Mouse (Mus musculus): ENCODE measurements around the gene Dnajc4. TPM values are rescaled to one million over a fixed set of nuclear protein-coding genes. Genes with fewer than 3 reads are reported as not detected.
A peak's percentile ranks its signal among the peaks of the same experiment; 100 is the strongest.

Gene Dnajc4
- polyA plus RNA-seq, 1 experiment from 2014 or later, result 24.0 TPM

- Histone ChIP-seq H3K27me3 (no peaks in the 10 kb centered on the region), H3K4me3 (no peak overlapping the region), H3K4me2 (replicated peaks) (0 out of 2 replicates have a peak overlapping the region, but pooled peaks have one; percentile 95), H3K36me3 (no peaks in the 10 kb centered on the region; the same call in 1 of the 2 replicates), H3K27ac (no peak overlapping the region), H3K9me3 (replicated peaks) (no peaks in the 10 kb centered on the region), H3K4me1 (peaks cover 22% of the 10 kb centered on the region), H3K9ac (no peak overlapping the region)
- WGBS, result 89% methylated on average over 5 of the region's 5 CpGs
- ATAC-seq (ENCODE audit: low FRiP score), result no peak
Measured at GRCm38 (mm10) chr19:6949532-6949931, 42.8 kb downstream of the Dnajc4 start.

GRCm38 (mm10) chr19:6948186-6948585, 44.2 kb downstream of the Dnajc4 start:
- H3K4me3 ChIP-seq, result no peak overlapping the region
- ATAC-seq (ENCODE audit: low FRiP score), result no peak
- no peaks in the 10 kb centered on the region; the same call in 1 of the 2 replicates for H3K36me3 ChIP-seq
- no peak overlapping the region for H3K27ac ChIP-seq
- H3K27me3 ChIP-seq, result no peaks in the 10 kb centered on the region
- WGBS, result 77% methylated on average over 4 of the region's 4 CpGs
- no peak overlapping the region for H3K9ac ChIP-seq
- no peaks in the 10 kb centered on the region for H3K9me3 ChIP-seq (replicated peaks)
- H3K4me2 ChIP-seq (replicated peaks), result no peak overlapping the region
- H3K4me1 ChIP-seq, result peaks cover 19% of the 10 kb centered on the region

- H3K27ac ChIP-seq, result no peak overlapping the region
- H3K9me3 ChIP-seq (replicated peaks), result no peaks in the 10 kb centered on the region
- H3K4me3 ChIP-seq, result no peak overlapping the region
- 44% methylated on average over 4 of the region's 4 CpGs for WGBS
- ATAC-seq (ENCODE audit: low FRiP score), result no peak
- no peaks in the 10 kb centered on the region; the same call in 1 of the 2 replicates for H3K36me3 ChIP-seq
- H3K4me2 ChIP-seq (replicated peaks), result no peak overlapping the region
- peaks cover 20% of the 10 kb centered on the region for H3K4me1 ChIP-seq
- no peaks in the 10 kb centered on the region for H3K27me3 ChIP-seq
- H3K9ac ChIP-seq, result no peak overlapping the region
Measured at GRCm38 (mm10) chr19:6947742-6948141, 44.6 kb downstream of the Dnajc4 start.

GRCm38 (mm10) chr19:6943709-6944108, 48.7 kb downstream of the Dnajc4 start:
- Histone ChIP-seq H3K27me3 (no peaks in the 10 kb centered on the region), H3K36me3 (no peaks in the 10 kb centered on the region; the same call in 1 of the 2 replicates), H3K4me2 (replicated peaks) (no peak overlapping the region), H3K27ac (no peak overlapping the region), H3K4me1 (peaks cover 29% of the 10 kb centered on the region), H3K9ac (no peak overlapping the region), H3K4me3 (no peak overlapping the region), H3K9me3 (replicated peaks) (no peaks in the 10 kb centered on the region)
- 92% methylated on average over 6 of the region's 6 CpGs for WGBS
- ATAC-seq (ENCODE audit: low FRiP score), result no peak

GRCm38 (mm10) chr19:6942764-6943163, 49.6 kb downstream of the Dnajc4 start:
- no peaks in the 10 kb centered on the region for H3K9me3 ChIP-seq (replicated peaks)
- H3K36me3 ChIP-seq, result no peaks in the 10 kb centered on the region
- ATAC-seq (ENCODE audit: low FRiP score), result no peak
- peak overlapping the region; percentile 94 for H3K27ac ChIP-seq
- peaks cover 33% of the 10 kb centered on the region for H3K4me1 ChIP-seq
- peak overlapping the region; percentile 99 for H3K4me2 ChIP-seq (replicated peaks)
- peak overlapping the region; percentile 85 for H3K4me3 ChIP-seq
- WGBS, result 30% methylated on average over 5 of the region's 5 CpGs
- H3K27me3 ChIP-seq, result peaks cover 2% of the 10 kb centered on the region; the same call in 1 of the 2 replicates
- H3K9ac ChIP-seq, result peak overlapping the region; percentile 90

GRCm38 (mm10) chr19:6942249-6942691, 50.1 kb downstream of the Dnajc4 start, which contains the start of gene Gpr137:
Gpr137 (minus strand) TSS chr19:6942480.
- Histone ChIP-seq H3K4me1 (peaks cover 33% of the 10 kb centered on the region), H3K9me3 (replicated peaks) (no peaks in the 10 kb centered on the region), H3K27me3 (peaks cover 2% of the 10 kb centered on the region; the same call in 1 of the 2 replicates), H3K36me3 (no peaks in the 10 kb centered on the region), H3K4me2 (replicated peaks) (peak within 1 kb of the TSS; percentile 99), H3K4me3 (peak within 1 kb of the TSS; percentile 85), H3K27ac (peak within 1 kb of the TSS; percentile 94), H3K9ac (peak within 1 kb of the TSS; percentile 90)
- ATAC-seq (ENCODE audit: low FRiP score), result peak; percentile 84
- WGBS, result under 1% methylated on average over 27 of the region's 27 CpGs

DNA sequence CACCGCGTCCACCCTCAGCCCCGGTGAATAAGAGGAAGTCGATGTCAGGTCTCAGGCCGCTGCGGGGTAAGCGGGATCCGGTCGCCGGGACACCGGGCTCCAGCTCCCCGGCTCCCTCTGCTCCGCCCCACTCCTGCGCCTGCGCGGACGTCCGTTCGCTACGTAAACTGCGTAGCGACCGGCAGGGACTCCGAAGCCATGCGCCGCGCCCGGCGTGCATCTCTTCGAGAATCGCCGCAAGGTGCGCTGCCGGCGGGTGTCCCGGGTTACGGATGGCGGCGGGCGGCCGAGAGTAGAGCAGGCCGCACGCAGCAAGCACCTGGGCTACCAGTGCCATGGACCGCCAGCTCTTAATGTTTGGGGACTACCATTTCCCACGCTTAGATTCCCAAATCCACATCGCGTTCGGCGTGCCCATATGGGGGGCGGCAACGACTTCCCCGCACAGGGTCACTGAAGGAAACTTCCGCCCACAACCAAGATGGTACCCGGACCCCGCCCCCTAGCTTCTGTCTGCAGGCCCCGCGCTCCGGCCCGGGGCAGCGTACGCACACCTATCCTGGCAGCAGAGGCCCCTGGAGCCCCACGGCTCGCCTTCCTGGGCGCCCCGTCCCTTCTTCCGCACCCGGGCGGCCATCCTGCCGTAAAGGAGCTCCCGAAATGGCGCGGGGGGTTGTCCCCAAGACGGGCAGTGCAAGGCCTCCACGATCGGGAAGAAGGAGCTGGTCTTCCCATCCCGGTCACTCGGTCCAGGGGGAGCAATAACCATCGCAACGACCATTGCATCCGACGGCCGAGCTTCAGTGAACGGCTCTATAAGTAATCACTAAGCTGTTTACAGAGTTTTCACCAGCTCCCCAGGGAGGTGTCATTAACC, 50.8 kb downstream of the Dnajc4 start, which contains the start of gene Bad:
Bad (plus strand) TSS at position 490 of the 877 bp plus-strand sequence.
- Histone ChIP-seq H3K4me3 (peak within 1 kb of the TSS; percentile 85), H3K9me3 (replicated peaks) (no peaks in the 10 kb centered on the region), H3K9ac (peak within 1 kb of the TSS; percentile 90), H3K4me2 (replicated peaks) (peak within 1 kb of the TSS; percentile 99), H3K27me3 (peaks cover 2% of the 10 kb centered on the region), H3K27ac (peak within 1 kb of the TSS; percentile 94), H3K4me1 (peaks cover 33% of the 10 kb centered on the region), H3K36me3 (no peaks in the 10 kb centered on the region)
- peak; percentile 84 for ATAC-seq (ENCODE audit: low FRiP score)
- WGBS, result under 1% methylated on average over 83 of the region's 83 CpGs

DNA sequence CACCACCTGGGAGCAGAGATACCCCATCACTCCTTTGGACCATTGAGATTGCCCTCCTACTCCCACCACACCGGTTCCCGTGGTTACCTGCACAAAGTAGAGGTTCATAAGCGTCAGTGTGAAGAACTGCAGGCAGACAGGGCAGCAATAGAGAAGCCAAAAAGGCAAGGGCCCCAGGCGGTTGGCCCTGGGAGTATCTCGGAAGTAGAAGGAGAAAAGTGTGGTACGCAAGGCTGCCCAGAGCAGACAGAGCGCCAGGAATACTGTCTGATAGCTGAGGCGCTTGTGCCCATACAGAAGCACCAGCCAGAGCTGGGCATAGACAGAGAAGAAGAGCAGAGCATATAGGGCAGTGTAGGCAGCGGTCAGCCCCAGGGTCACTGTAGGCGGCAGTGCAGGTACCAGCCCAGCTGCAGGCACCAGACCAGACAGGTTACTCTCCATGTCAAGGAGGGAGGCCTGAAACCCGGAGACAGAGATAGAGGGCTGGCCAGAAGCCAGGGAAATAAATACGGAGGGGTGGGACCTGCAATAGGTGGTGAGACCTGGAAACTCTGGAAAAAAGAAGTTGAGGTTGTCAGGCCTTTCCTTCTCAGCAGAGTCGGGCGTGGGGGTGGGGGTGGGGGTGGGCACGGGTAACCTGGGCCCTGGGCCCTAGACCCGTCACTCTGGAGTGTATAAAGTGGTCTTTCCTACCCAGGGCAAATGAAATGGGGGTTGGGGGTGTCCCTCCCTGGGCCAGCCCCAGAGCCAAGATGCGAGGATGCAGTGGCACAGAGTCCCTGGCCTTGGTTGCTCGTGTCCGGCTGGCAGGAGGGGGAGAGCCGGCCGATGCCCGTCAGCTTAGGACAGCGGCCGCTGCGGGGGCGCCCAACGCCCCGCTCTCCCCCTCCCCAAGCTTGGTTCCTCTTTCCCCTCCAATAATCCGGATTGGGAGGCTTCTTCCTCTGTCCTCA, 51.7 kb downstream of the Dnajc4 start:
- H3K4me2 ChIP-seq (replicated peaks), result peak overlapping the region; percentile 99
- H3K36me3 ChIP-seq, result no peaks in the 10 kb centered on the region
- peak overlapping the region; percentile 85 for H3K4me3 ChIP-seq
- peaks cover 11% of the 10 kb centered on the region for H3K27me3 ChIP-seq
- peak overlapping the region; percentile 94 for H3K27ac ChIP-seq
- WGBS, result 22% methylated on average over 29 of the region's 29 CpGs
- H3K4me1 ChIP-seq, result peaks cover 33% of the 10 kb centered on the region
- peak; percentile 42 for ATAC-seq (ENCODE audit: low FRiP score)
- H3K9ac ChIP-seq, result peak overlapping the region; percentile 90
- no peaks in the 10 kb centered on the region for H3K9me3 ChIP-seq (replicated peaks)

- Histone ChIP-seq H3K9ac (peak overlapping the region; percentile 38), H3K36me3 (no peaks in the 10 kb centered on the region), H3K9me3 (replicated peaks) (no peaks in the 10 kb centered on the region), H3K27ac (no peak overlapping the region), H3K4me3 (no peak overlapping the region), H3K4me1 (peaks cover 35% of the 10 kb centered on the region), H3K4me2 (replicated peaks) (peak overlapping the region; percentile 99), H3K27me3 (peaks cover 24% of the 10 kb centered on the region)
- 86% methylated on average over 20 of the region's 20 CpGs for WGBS
- ATAC-seq (ENCODE audit: low FRiP score), result no peak
Measured at GRCm38 (mm10) chr19:6939106-6940002, 53.0 kb downstream of the Dnajc4 start.
